Mouse (Mus musculus) thymus, adult 2 months (tissue): ENCODE results near the gene Gm45713. TPM values are rescaled to one million over a fixed set of nuclear protein-coding genes. Genes with fewer than 3 reads are reported as not detected.
"Not testable (repeated sequence)": the region's sequence is repeated elsewhere in the genome, so short reads cannot be mapped to it uniquely, and the experiment has no call there.

ENCODE experiments used
- DNase-seq: peaks from one replicate; pipeline ENCODE4 v3.0.0; 2021
- H3K27ac ChIP-seq: fragments of 200-500 bp; 2 replicates; pipeline ENCODE4 v1.5.1; 2012; ENCODE audit warnings: low read length, control low read depth; ENCODE audit not compliant: control insufficient read depth, insufficient read depth
- H3K27me3 ChIP-seq: fragments of 200-500 bp; 2 replicates; pipeline ENCODE4 v1.6.1; 2012; ENCODE audit warnings: mild to moderate bottlenecking, low read length, moderate library complexity, mixed read lengths; ENCODE audit not compliant: control insufficient read depth, insufficient read depth
- H3K36me3 ChIP-seq: fragments of 200-500 bp; 2 replicates; pipeline ENCODE4 v1.6.1; 2012; ENCODE audit warnings: mild to moderate bottlenecking, low read length, moderate library complexity; ENCODE audit not compliant: control insufficient read depth, insufficient read depth
- H3K4me1 ChIP-seq: fragments of 200-500 bp; replicated peaks from 2 replicates; pipeline ENCODE4 v1.6.1; 2012; ENCODE audit warnings: low read length; ENCODE audit not compliant: control insufficient read depth, insufficient read depth
- H3K4me3 ChIP-seq: fragments of 200-500 bp; 2 replicates; pipeline ENCODE4 v1.5.1; 2012; ENCODE audit warnings: mild to moderate bottlenecking, low read length, control low read depth, moderate library complexity; ENCODE audit not compliant: control insufficient read depth, insufficient read depth
- CTCF ChIP-seq: fragments of 200-500 bp; IDR thresholded peaks from 2 replicates; pipeline ENCODE4 v1.5.1; 2012; ENCODE audit warnings: mild to moderate bottlenecking, control low read depth, low read length, moderate library complexity, borderline replicate concordance; ENCODE audit not compliant: control insufficient read depth, poor library complexity, insufficient read depth; ENCODE audit errors: extremely low read depth
- POLR2A ChIP-seq: fragments of 200-500 bp; IDR thresholded peaks from 2 replicates; pipeline ENCODE4 v1.6.1; 2012; ENCODE audit warnings: mild to moderate bottlenecking, low read length, control low read depth, moderate library complexity; ENCODE audit not compliant: control insufficient read depth, poor library complexity, insufficient read depth; ENCODE audit errors: extremely low read depth
- WGBS: fragments of 180-500 bp; shearing (Covaris S2); methylation state at CpG from one replicate; pipeline ENCODE4 v1.1.7; 2018; 5-methylcytosine and 5-hydroxymethylcytosine counted together
- polyA plus RNA-seq: library from polyadenylated mRNA; depleted of rRNA; stranded (reverse); fragments of >200 nt; gene quantifications from 2 replicates; pipeline ENCODE4 v1.2.3, GENCODE M21; 2012

Gm45713 gene
- polyA plus RNA-seq, 1 experiment: 0.27 TPM

DNA sequence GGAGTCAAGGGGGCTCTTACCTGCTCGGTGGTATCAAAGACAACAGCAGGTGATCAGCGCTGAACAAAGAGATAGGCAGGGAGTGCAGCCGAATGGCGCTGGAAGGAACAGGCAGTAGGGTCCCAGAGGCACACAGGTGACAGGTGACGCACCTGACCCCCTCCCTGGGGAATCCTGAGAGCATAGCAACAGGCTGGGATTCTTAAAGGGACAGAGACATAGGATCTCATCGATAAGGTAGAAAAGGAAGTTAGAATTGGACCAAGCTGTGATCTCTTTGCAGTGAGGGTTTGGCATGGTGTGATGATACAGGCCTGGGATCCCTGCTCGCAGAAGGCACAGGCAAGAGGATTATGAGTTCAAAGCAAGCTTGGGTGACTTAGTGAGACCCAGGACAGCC, 43.4 kb upstream of the Gm45713 start, which contains the start of gene Gfy:
Gene Gfy (minus strand): TSS at position 101 of the 400 bp plus-strand sequence.
- no peak for TF ChIP-seq CTCF
- TF ChIP-seq POLR2A: no peak
- Histone ChIP-seq H3K4me3 (no peak within 1 kb of the TSS), H3K36me3 (no peaks in the 10 kb centered on the region), H3K27ac (no peak within 1 kb of the TSS), H3K4me1 (peaks cover 6% of the 10 kb centered on the region; the same call in 1 of the 2 replicates), H3K27me3 (peaks cover 38% of the 10 kb centered on the region)
- WGBS: 40% methylated on average over 7 of the region's 7 CpGs
- DNase-seq: no peak

GRCm38 (mm10) chr7:45178550-45178949, 42.5 kb upstream of the Gm45713 start:
- 25% methylated on average over 7 of the region's 7 CpGs for WGBS
- Histone ChIP-seq H3K27ac (no peak overlapping the region), H3K4me1 (peaks cover 6% of the 10 kb centered on the region; the same call in 1 of the 2 replicates), H3K4me3 (no peak overlapping the region), H3K36me3 (no peaks in the 10 kb centered on the region), H3K27me3 (peaks cover 39% of the 10 kb centered on the region)
- TF ChIP-seq POLR2A (no peak), CTCF (no peak)
- no peak for DNase-seq

GRCm38 (mm10) chr7:45176356-45176755, 40.3 kb upstream of the Gm45713 start:
- 6% methylated on average over 30 of the region's 31 CpGs for WGBS
- TF ChIP-seq CTCF: no peak
- Histone ChIP-seq H3K4me1 (no peaks in the 10 kb centered on the region), H3K36me3 (no peaks in the 10 kb centered on the region), H3K4me3 (no peak overlapping the region), H3K27ac (no peak overlapping the region), H3K27me3 (peaks cover 35% of the 10 kb centered on the region)
- no peak for DNase-seq

DNA sequence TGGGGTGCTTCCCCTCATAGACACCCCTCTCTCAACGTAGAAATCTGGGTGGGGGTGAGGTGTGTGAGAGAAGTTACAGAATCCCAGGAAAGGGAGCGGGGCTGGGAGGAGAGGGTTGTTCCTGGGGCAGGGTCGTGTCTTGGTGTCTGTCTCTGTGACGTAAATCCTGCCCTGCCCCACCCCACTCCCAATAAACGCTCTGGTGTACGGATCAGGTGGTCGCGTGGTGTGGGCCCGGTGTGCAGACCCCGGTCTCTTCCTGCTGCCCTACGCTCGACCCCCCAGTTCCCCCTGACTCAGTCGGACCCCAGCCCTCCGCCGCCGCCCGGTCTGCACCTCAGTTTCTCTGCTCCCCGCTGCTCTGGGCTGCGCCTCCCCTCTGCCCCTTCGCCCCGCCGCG, 39.9 kb upstream of the Gm45713 start:
- Histone ChIP-seq H3K27ac (no peak overlapping the region), H3K4me1 (no peaks in the 10 kb centered on the region), H3K4me3 (no peak overlapping the region), H3K36me3 (no peaks in the 10 kb centered on the region), H3K27me3 (peaks cover 35% of the 10 kb centered on the region)
- no peak for DNase-seq
- no peak for TF ChIP-seq POLR2A
- TF ChIP-seq CTCF: no peak
- 11% methylated on average over 23 of the region's 23 CpGs for WGBS

GRCm38 (mm10) chr7:45175398-45175797, 39.4 kb upstream of the Gm45713 start:
- Histone ChIP-seq H3K27me3 (peaks cover 31% of the 10 kb centered on the region), H3K36me3 (no peaks in the 10 kb centered on the region), H3K27ac (no peak overlapping the region), H3K4me1 (no peaks in the 10 kb centered on the region), H3K4me3 (no peak overlapping the region)
- TF ChIP-seq POLR2A (no peak), CTCF (no peak)
- DNase-seq: no peak
- WGBS: under 1% methylated on average over 13 of the region's 13 CpGs

- H3K4me3 ChIP-seq: no peak overlapping the region
Observed at GRCm38 (mm10) chr7:45174567-45175280, 38.7 kb upstream of the Gm45713 start.

GRCm38 (mm10) chr7:45173772-45174171, 37.7 kb upstream of the Gm45713 start:
- not testable (repeated sequence) for H3K36me3 ChIP-seq, H3K27ac ChIP-seq, H3K4me3 ChIP-seq, DNase-seq, H3K4me1 ChIP-seq
- peaks cover 27% of the 10 kb centered on the region for H3K27me3 ChIP-seq
- WGBS: 55% methylated on average over 1 of the region's 1 CpGs

More at GRCm38 (mm10) chr7:45174567-45175280, 38.7 kb upstream of the Gm45713 start:
- TF ChIP-seq CTCF: no peak
- no peak for TF ChIP-seq POLR2A
- DNase-seq: no peak
- peaks cover 27% of the 10 kb centered on the region for H3K27me3 ChIP-seq
- WGBS: 4% methylated on average over 28 of the region's 29 CpGs
- H3K4me1 ChIP-seq: no peaks in the 10 kb centered on the region
- no peaks in the 10 kb centered on the region for H3K36me3 ChIP-seq
- H3K27ac ChIP-seq: no peak overlapping the region
